Mouse (Mus musculus) urinary bladder, postnatal 14 days (tissue): ENCODE results near the gene Olfr1240.

Experiments used
- DNase-seq: peaks from one replicate; pipeline ENCODE4 v3.0.0; 2021; ENCODE audit warnings: low spot score

Olfr1240 gene

GRCm38 (mm10) chr2:89442900-89443299 lies at the start of gene Olfr1240:
Olfr1240 (minus strand) TSS chr2:89443000.
- no peak for DNase-seq

GRCm38 (mm10) chr2:89487026-89487425 lies 44.2 kb upstream of the Olfr1240 start, which contains the start of gene Olfr1241:
Olfr1241 (minus strand) TSS chr2:89487126.
- DNase-seq = no peak

- no peak for DNase-seq
These were observed 22.5 kb downstream of the Olfr1240 start, which contains the start of gene Olfr1239 for GRCm38 (mm10) chr2:89420307-89420706. Olfr1239 (minus strand) TSS chr2:89420407.

GRCm38 (mm10) chr2:89414557-89414956 lies 28.2 kb downstream of the Olfr1240 start:
- no peak for DNase-seq

- no peak for DNase-seq
These were observed 33.2 kb downstream of the Olfr1240 start, which contains the start of gene Olfr1238 for GRCm38 (mm10) chr2:89409576-89409975. Olfr1238 (minus strand) TSS chr2:89409676.

- DNase-seq = no peak
These were observed 41.9 kb downstream of the Olfr1240 start for GRCm38 (mm10) chr2:89400882-89401281.
